Mouse (Mus musculus): ENCODE data around the gene Cox19. TPM values are rescaled to one million over a fixed set of nuclear protein-coding genes. Genes with fewer than 3 reads are reported as not detected.

Cox19 gene
- total RNA-seq, 4 experiments from 2014 or later, result 96.9 to 114 (median 106) TPM

- DNase-seq (ENCODE audit: low spot score), result no peak
Measured at GRCm38 (mm10) chr5:139297745-139298144, 53.5 kb downstream of the Cox19 start.

- DNase-seq (ENCODE audit: low spot score), result no peak
Measured at GRCm38 (mm10) chr5:139297092-139297491, 54.1 kb downstream of the Cox19 start.

- DNase-seq (ENCODE audit: low spot score), result no peak
Measured at GRCm38 (mm10) chr5:139294089-139294488, 57.1 kb downstream of the Cox19 start.

GRCm38 (mm10) chr5:139291811-139292560 is 59.2 kb downstream of the Cox19 start:
- no peak for DNase-seq (ENCODE audit: low spot score)

- no peak for DNase-seq (ENCODE audit: low spot score)
Measured at GRCm38 (mm10) chr5:139290467-139291259, 60.6 kb downstream of the Cox19 start.

- no peak for DNase-seq (ENCODE audit: low spot score)
Measured at GRCm38 (mm10) chr5:139288591-139288990, 62.6 kb downstream of the Cox19 start.

- DNase-seq (ENCODE audit: low spot score), result no peak
Measured at GRCm38 (mm10) chr5:139287787-139288186, 63.4 kb downstream of the Cox19 start.

GRCm38 (mm10) chr5:139287099-139287498 is 64.1 kb downstream of the Cox19 start:
- DNase-seq (ENCODE audit: low spot score), result no peak

Small RNA genes lying within 50 kb of the gene (microRNA-seq; reads per million reads assigned to microRNA genes)
- gene Mir339, result 276 reads per million, percentile 71 among the genes with 10 or more reads in this experiment

Other genes starting within 250 kb of the Cox19 start
- gene Prkar1b, start 201.4 kb downstream of the Cox19 start, total RNA-seq (2022), result 1 to 10 TPM; 2.1 to 2.7 (median 2.3) TPM
- gene Dnaaf5, start 201.2 kb downstream of the Cox19 start, total RNA-seq (2022), result 10 to 100 TPM; 16.1 to 20.0 (median 18.2) TPM
- 10 to 100 TPM; 48.0 to 58.0 (median 50.7) TPM for gene Sun1, start 150.8 kb downstream of the Cox19 start, total RNA-seq (2022)
- gene Get4, start 99.1 kb downstream of the Cox19 start, total RNA-seq (2022), result 10 to 100 TPM; 39.1 to 45.9 (median 43.7) TPM
- gene Adap1, start 25.8 kb downstream of the Cox19 start, total RNA-seq (2022), result 1 to 10 TPM; 2.1 to 4.2 (median 2.9) TPM
- not detected for gene Cyp2w1, start 1.2 kb upstream of the Cox19 start, total RNA-seq (2022)
- gene Gpr146, start 26.3 kb upstream of the Cox19 start, total RNA-seq (2022), result 10 to 100 TPM; 43.1 to 55.6 (median 47.0) TPM
- 1 to 10 TPM in 1 of 4 experiments, under 1 TPM in 3; 0.49 to 1.2 (median 0.72) TPM for gene C130050O18Rik, start 53.9 kb upstream of the Cox19 start, total RNA-seq (2022)
- 1 to 10 TPM; 1.1 to 1.6 (median 1.3) TPM for gene Gper1, start 71.7 kb upstream of the Cox19 start, total RNA-seq (2022)
- gene 3110082I17Rik, start 109.1 kb upstream of the Cox19 start, total RNA-seq (2022), result 1 to 10 TPM; 5.4 to 8.7 (median 6.8) TPM
- 10 to 100 TPM; 16.2 to 18.2 (median 17.3) TPM for gene Zfand2a, start 133.1 kb upstream of the Cox19 start, total RNA-seq (2022)
- not detected for gene Uncx, start 192.1 kb upstream of the Cox19 start, total RNA-seq (2022)